Mouse (Mus musculus): Measurements from ENCODE around the gene Isca1. TPM values are rescaled to one million over a fixed set of nuclear protein-coding genes. Genes with fewer than 3 reads are reported as not detected.
"Not testable (repeated sequence)": the region's sequence is repeated elsewhere in the genome, so short reads cannot be mapped to it uniquely, and the experiment has no call there.

Gene Isca1
- polyA plus RNA-seq, 2 experiments = 94.7 to 126 TPM

DNA sequence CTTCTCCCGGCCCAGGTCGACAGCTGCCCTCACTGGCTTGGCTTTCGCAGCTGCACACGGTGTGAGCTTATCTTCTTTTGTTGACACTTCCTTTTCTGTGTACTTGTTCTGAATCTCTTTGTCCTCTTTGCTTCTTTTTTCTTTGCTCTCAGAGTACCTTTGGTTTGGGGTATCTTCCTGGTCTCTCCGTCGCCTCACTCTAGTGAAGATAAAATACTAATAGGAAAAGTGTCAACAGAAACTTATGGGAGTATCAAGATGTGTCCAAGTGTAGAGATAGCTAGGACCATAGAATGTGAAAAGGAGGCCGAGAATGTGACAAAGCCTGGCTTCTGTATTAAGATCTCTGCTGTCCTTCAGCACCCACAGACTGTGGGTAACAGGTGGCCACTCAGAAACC, 12.5 kb upstream of the Isca1 start, which contains the start of gene Gm49354:
TSS of gene Gm49354 (minus strand) at position 101 of the 400 bp plus-strand sequence.
- Histone ChIP-seq H3K9ac (ENCODE audit: low read depth, low read length, severe bottlenecking) (no peak within 1 kb of the TSS), H3K27ac (replicated peaks; ENCODE audit: low read depth, low read length) (no peak within 1 kb of the TSS), H3K36me3 (ENCODE audit: control insufficient read depth, insufficient read depth, low read length) (peaks cover 98% of the 10 kb centered on the region), H3K4me1 (ENCODE audit: control insufficient read depth, insufficient read depth, low read length) (no peaks in the 10 kb centered on the region), H3K4me3 (replicated peaks; ENCODE audit: low read length) (no peak within 1 kb of the TSS), H3K9me3 (ENCODE audit: control insufficient read depth, low read length) (no peaks in the 10 kb centered on the region), H3K27me3 (ENCODE audit: control insufficient read depth, insufficient read depth, low read length) (no peaks in the 10 kb centered on the region), H3K4me2 (replicated peaks; ENCODE audit: low read depth, low read length, severe bottlenecking) (no peak within 1 kb of the TSS)
- WGBS = 97% methylated on average over 7 of the region's 7 CpGs
- TF ChIP-seq POLR2A (IDR thresholded peaks at IDR 0.05; ENCODE audit: borderline replicate concordance, extremely low read depth, insufficient read depth, insufficient read length) = no peak
- no peak for DNase-seq (ENCODE audit: low spot score)
- ATAC-seq (ENCODE audit: low FRiP score, low read depth) = no peak

DNA sequence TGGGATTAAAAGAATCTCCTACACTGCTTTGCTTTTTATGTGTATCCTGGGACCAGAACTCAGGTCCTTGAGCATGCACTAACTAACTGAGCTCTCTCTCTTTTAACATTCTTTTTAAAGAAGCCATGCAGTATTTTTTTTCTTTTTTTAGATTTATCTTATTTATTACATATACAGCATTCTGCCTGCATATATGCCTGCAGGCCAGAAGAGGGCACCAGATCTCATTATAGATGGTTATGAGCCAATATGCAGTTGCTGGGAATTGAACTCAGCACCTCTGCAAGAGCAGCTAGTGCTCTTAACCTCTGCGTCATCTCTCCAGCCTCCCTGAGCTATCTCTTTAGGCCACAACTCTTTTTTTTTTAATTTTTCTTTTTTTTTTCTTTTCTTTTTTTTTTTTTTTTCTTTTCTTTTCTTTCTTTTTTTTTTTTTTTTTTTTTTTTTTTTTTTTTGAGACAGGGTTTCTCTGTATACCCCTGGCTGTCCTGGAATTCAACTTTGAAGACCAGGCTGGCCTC, 10.2 kb upstream of the Isca1 start:
- DNase-seq (ENCODE audit: low spot score) = not testable (repeated sequence)
- 98% methylated on average over 1 of the region's 1 CpGs for WGBS

DNA sequence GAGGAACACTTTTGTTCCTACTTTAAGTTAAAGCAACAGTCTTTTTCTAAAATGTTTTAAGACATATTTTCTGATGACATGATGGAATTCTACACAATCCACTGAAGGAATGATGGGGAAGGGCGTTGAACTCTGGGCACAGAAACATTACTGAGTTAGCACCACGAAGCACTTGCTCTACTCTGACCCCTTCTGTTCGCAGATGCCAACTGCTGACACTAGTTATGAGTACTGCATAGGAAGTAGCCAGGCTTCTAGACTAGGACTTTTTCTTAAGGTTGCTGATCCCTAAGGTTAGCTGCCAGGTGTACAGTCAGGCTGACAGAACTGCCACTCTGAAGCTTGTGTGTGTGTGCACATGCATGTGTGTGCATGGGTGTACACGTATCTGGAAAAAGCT, 9.6 kb upstream of the Isca1 start:
- Histone ChIP-seq H3K4me2 (replicated peaks; ENCODE audit: low read depth, low read length, severe bottlenecking) (no peak overlapping the region), H3K27ac (replicated peaks; ENCODE audit: low read depth, low read length) (no peak overlapping the region), H3K4me1 (ENCODE audit: control insufficient read depth, insufficient read depth, low read length) (no peaks in the 10 kb centered on the region), H3K9me3 (ENCODE audit: control insufficient read depth, low read length) (no peaks in the 10 kb centered on the region), H3K36me3 (ENCODE audit: control insufficient read depth, insufficient read depth, low read length) (peaks cover 93% of the 10 kb centered on the region), H3K27me3 (ENCODE audit: control insufficient read depth, insufficient read depth, low read length) (no peaks in the 10 kb centered on the region), H3K4me3 (replicated peaks; ENCODE audit: low read length) (no peak overlapping the region), H3K9ac (ENCODE audit: low read depth, low read length, severe bottlenecking) (no peak overlapping the region)
- ATAC-seq (ENCODE audit: low FRiP score, low read depth) (no peak), DNase-seq (ENCODE audit: low spot score) (no peak)
- no peak for TF ChIP-seq POLR2A (IDR thresholded peaks at IDR 0.05; ENCODE audit: borderline replicate concordance, extremely low read depth, insufficient read depth, insufficient read length)
- 91% methylated on average over 4 of the region's 4 CpGs for WGBS

More for the DNA sequence above, 10.2 kb upstream of the Isca1 start:
- ATAC-seq (ENCODE audit: low FRiP score, low read depth); H3K4me1 ChIP-seq (ENCODE audit: control insufficient read depth, insufficient read depth, low read length); H3K27ac ChIP-seq (replicated peaks; ENCODE audit: low read depth, low read length); H3K9me3 ChIP-seq (ENCODE audit: control insufficient read depth, low read length); H3K27me3 ChIP-seq (ENCODE audit: control insufficient read depth, insufficient read depth, low read length); H3K4me3 ChIP-seq (replicated peaks; ENCODE audit: low read length); H3K4me2 ChIP-seq (replicated peaks; ENCODE audit: low read depth, low read length, severe bottlenecking); H3K9ac ChIP-seq (ENCODE audit: low read depth, low read length, severe bottlenecking): not testable (repeated sequence)
- peaks cover 97% of the 10 kb centered on the region for H3K36me3 ChIP-seq (ENCODE audit: control insufficient read depth, insufficient read depth, low read length)

DNA sequence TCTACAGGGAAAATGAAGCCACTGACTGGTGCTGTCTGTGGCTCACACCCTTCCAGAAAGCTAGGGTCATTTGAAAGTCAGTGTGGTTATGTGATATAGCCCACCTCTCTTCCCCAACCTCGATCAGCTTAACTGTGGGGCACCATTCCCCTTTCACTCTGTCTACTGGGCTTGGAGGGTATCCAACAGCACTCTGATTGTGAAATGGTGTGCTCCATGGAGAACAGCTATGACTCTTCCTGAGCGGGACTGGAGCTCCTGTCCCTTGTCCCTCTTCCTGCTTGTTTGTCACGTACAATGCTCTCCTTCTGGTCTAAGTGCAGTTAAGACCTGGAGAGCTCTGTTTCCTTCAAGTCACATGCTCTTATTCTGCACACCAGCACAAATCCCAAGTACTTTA, 5.6 kb upstream of the Isca1 start:
- no peak for TF ChIP-seq POLR2A (IDR thresholded peaks at IDR 0.05; ENCODE audit: borderline replicate concordance, extremely low read depth, insufficient read depth, insufficient read length)
- ATAC-seq (ENCODE audit: low FRiP score, low read depth) = no peak
- Histone ChIP-seq H3K4me1 (ENCODE audit: control insufficient read depth, insufficient read depth, low read length) (peaks cover 6% of the 10 kb centered on the region; the same call in 1 of the 2 replicates), H3K9ac (ENCODE audit: low read depth, low read length, severe bottlenecking) (no peak overlapping the region), H3K27me3 (ENCODE audit: control insufficient read depth, insufficient read depth, low read length) (no peaks in the 10 kb centered on the region), H3K4me2 (replicated peaks; ENCODE audit: low read depth, low read length, severe bottlenecking) (no peak overlapping the region), H3K27ac (replicated peaks; ENCODE audit: low read depth, low read length) (no peak overlapping the region), H3K36me3 (ENCODE audit: control insufficient read depth, insufficient read depth, low read length) (peaks cover 77% of the 10 kb centered on the region), H3K4me3 (replicated peaks; ENCODE audit: low read length) (no peak overlapping the region), H3K9me3 (ENCODE audit: control insufficient read depth, low read length) (no peaks in the 10 kb centered on the region)
- no peak for DNase-seq (ENCODE audit: low spot score)
- 88% methylated on average over 3 of the region's 3 CpGs for WGBS

DNA sequence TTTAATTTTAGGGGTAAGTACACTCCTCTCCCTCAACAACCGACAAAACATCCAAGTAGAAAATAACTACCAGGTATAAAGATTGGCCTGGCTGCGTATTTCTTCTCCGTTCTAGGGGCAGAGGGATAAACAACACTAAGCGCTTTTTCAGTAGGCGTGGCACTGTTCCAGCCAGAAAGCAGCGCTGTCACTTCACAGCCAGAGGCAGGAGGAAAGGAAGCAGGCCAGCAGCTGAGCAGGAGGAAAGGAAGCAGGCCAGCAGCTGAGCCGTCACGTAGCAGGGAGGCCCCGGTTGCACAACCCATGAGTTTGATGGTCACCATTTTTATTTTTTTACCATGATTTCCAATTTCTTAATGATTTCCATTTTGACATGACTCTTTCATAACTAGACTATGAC, 1.6 kb upstream of the Isca1 start:
- no peak for TF ChIP-seq POLR2A (IDR thresholded peaks at IDR 0.05; ENCODE audit: borderline replicate concordance, extremely low read depth, insufficient read depth, insufficient read length)
- Histone ChIP-seq H3K36me3 (ENCODE audit: control insufficient read depth, insufficient read depth, low read length) (peaks cover 40% of the 10 kb centered on the region), H3K27ac (replicated peaks; ENCODE audit: low read depth, low read length) (peak overlapping the region; percentile 98), H3K4me3 (replicated peaks; ENCODE audit: low read length) (no peak overlapping the region), H3K4me1 (ENCODE audit: control insufficient read depth, insufficient read depth, low read length) (peaks cover 31% of the 10 kb centered on the region), H3K4me2 (replicated peaks; ENCODE audit: low read depth, low read length, severe bottlenecking) (0 out of 2 replicates have a peak overlapping the region, but pooled peaks have one; percentile 86), H3K27me3 (ENCODE audit: control insufficient read depth, insufficient read depth, low read length) (no peaks in the 10 kb centered on the region), H3K9ac (ENCODE audit: low read depth, low read length, severe bottlenecking) (0 out of 2 replicates have a peak overlapping the region, but pooled peaks have one; percentile 88), H3K9me3 (ENCODE audit: control insufficient read depth, low read length) (no peaks in the 10 kb centered on the region)
- DNase-seq (ENCODE audit: low spot score) (peak; percentile 59), ATAC-seq (ENCODE audit: low FRiP score, low read depth) (no peak)
- 62% methylated on average over 9 of the region's 9 CpGs for WGBS

Data from limb, embryonic 14.5 days (tissue).